Mouse (Mus musculus): ENCODE data around the gene Ppme1. TPM values are rescaled to one million over a fixed set of nuclear protein-coding genes. Genes with fewer than 3 reads are reported as not detected.

The Ppme1 gene
- 117 and 126 TPM in 2 replicates for polyA plus RNA-seq (2012; rRNA removed)

GRCm38 (mm10) chr7:100371495-100372451 lies at the start of gene Ppme1, which contains the start of gene C2cd3:
Gene Ppme1, minus strand, starts transcription at chr7:100372307.
Gene C2cd3, plus strand, starts transcription at chr7:100372233.

GRCm38 (mm10) chr7:100285383-100285782 lies 86.7 kb downstream of the Ppme1 start, which contains the start of gene P4ha3:
Gene P4ha3, plus strand, starts transcription at chr7:100285520.

Other genes starting within 250 kb of the Ppme1 start
- gene Lipt2, start 213.0 kb downstream of the Ppme1 start, polyA plus RNA-seq (2012; rRNA removed) = 41.7 and 62.2 TPM in 2 replicates
- gene Kcne3, start 195.8 kb downstream of the Ppme1 start, polyA plus RNA-seq (2012; rRNA removed) = 76.4 and 113 TPM in 2 replicates
- gene Pgm2l1, start 144.9 kb downstream of the Ppme1 start, polyA plus RNA-seq (2012; rRNA removed) = 14.0 and 22.4 TPM in 2 replicates
- 2.2 and 3.8 TPM in 2 replicates for gene P4ha3, start 86.8 kb downstream of the Ppme1 start, polyA plus RNA-seq (2012; rRNA removed)
- 22.6 and 25.9 TPM in 2 replicates for gene C2cd3, start 74 bp downstream of the Ppme1 start, polyA plus RNA-seq (2012; rRNA removed)
- 2.7 and 3.1 TPM in 2 replicates for gene Ucp3, start 100.7 kb upstream of the Ppme1 start, polyA plus RNA-seq (2012; rRNA removed)
- 979 and 1,015 TPM in 2 replicates for gene Ucp2, start 121.0 kb upstream of the Ppme1 start, polyA plus RNA-seq (2012; rRNA removed)
- gene Dnajb13, start 142.7 kb upstream of the Ppme1 start, polyA plus RNA-seq (2012; rRNA removed) = 16.5 and 26.4 TPM in 2 replicates
- 6.7 and 8.3 TPM in 2 replicates for gene Coa4, start 164.8 kb upstream of the Ppme1 start, polyA plus RNA-seq (2012; rRNA removed)
- gene Rab6a, start 235.1 kb upstream of the Ppme1 start, polyA plus RNA-seq (2012; rRNA removed) = 44.6 and 79.0 TPM in 2 replicates
- gene Mrpl48, start 236.0 kb upstream of the Ppme1 start, polyA plus RNA-seq (2012; rRNA removed) = 15.3 and 17.5 TPM in 2 replicates

Measured in ovary, adult 2 months (tissue).